Mouse (Mus musculus) olfactory bulb, adult 2 months (tissue): ENCODE measurements at regions not wholly inside any gene's neighbourhood (a gene's known extent, or its start where the extent isn't known, plus 50 kb on each side); places are given as distances from the start of the nearest gene placed in this dataset.

ENCODE experiments used
- CTCF ChIP-seq: fragments of 200-500 bp; IDR thresholded peaks from 2 replicates; pipeline ENCODE4 v1.5.1; 2012; ENCODE audit warnings: low read depth, mild to moderate bottlenecking, low read length, moderate library complexity; ENCODE audit not compliant: insufficient read depth
- POLR2A ChIP-seq: fragments of 200-500 bp; IDR thresholded peaks from 2 replicates; pipeline ENCODE4 v1.6.1; 2012; ENCODE audit warnings: mild to moderate bottlenecking, low read depth, low read length, moderate library complexity; ENCODE audit not compliant: insufficient read depth

- TF ChIP-seq POLR2A (no peak), CTCF (no peak)
Observed at GRCm38 (mm10) chr9:118287606-118288005, 137.6 kb upstream of the Cmc1 start.
